12 mouse cellular contexts compared by ENCODE assay signal in the genomic region with DNA sequence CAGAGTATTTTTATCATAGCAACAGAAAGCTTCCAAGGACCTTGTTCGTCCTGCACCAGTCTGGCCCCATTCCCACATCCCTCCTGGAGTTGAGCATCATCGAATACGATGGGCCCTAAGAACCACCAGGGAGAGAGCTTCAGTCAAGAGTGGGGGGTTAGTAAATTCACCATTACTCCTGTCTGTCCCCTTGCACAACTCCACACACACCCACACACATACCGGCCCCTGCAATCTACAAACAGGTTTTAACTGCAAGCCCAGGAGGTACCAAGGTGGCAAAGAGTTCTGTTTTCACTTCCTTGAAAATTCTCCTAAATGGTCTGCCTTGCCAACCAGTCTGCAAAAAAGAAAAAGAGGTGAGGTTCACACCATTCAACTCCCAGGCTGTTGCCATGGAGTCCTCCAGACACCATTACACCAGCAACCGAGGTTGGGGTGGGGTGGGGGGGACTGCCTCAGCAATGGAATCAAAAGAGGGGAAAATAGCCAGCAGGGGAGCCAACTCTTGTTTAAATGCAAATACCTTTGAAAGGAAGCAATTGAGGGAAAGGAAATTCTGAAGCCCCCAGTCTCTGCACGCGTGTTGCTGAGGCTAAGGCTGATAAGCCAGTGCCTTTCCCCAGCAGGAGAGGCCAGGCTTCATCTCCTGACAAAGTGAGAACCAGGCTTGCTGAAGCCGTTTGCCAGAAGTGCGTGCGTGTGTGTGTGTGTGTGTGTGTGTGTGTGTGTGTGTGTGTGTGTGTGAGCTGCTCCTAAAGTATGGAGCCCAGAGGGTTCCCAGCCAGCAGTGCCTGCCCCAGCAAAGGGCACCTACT.
DNase-seq lines count a peak whose midpoint lies in the region; ATAC-seq and TF ChIP-seq lines count a peak whose summit lies in the region.
"Had no signal": no experiment of that assay in that cellular context is flagged by ENCODE, and none has a peak within 500 bp of the region (broad histone marks: within the 10 kb centered on the region; RNA-seq: fewer than 3 reads in every experiment).

No protein-coding gene starts in this region.

- no peak for TF ChIP-seq CTCF in ES-Bruce4 (IDR thresholded peaks at IDR 0.05; ENCODE audit: low read depth, low read length)
- no peak for TF ChIP-seq CTCF in thymus, adult 2 months (IDR thresholded peaks at IDR 0.05; ENCODE audit: borderline replicate concordance, control insufficient read depth, extremely low read depth, insufficient read depth, low read length, poor library complexity)

- H3K9me3 ChIP-seq in ES-Bruce4 (replicated peaks; ENCODE audit: control insufficient read depth, insufficient read depth, low read length, poor library complexity, severe bottlenecking) = no peaks in the 10 kb centered on the region; the same call in 1 of the 2 replicates
- no peaks in the 10 kb centered on the region for H3K9me3 ChIP-seq in forebrain, embryonic 16.5 days (ENCODE audit: control insufficient read depth, low read length)
- no peaks in the 10 kb centered on the region for H3K9me3 ChIP-seq in midbrain, embryonic 13.5 days

- peak; percentile 65 for DNase-seq in WW6 (ENCODE audit: low read depth, low spot score)
- DNase-seq in thymus, adult 2 months = no peak
- no peak for DNase-seq in adrenal gland, adult 8-10 months
- no peak for DNase-seq in B cell, adult 2 months
- no peak for DNase-seq in spleen, adult 18-20 months
- DNase-seq: cerebellum, postnatal 25 days; gastrocnemius, postnatal 25 days; kidney, postnatal 36 days; thymus, postnatal 36 days had no signal

- TF ChIP-seq EP300 in ES-Bruce4 (IDR thresholded peaks at IDR 0.05; ENCODE audit: insufficient read depth, low read depth, low read length) = no peak

- H3K36me3 ChIP-seq in ES-Bruce4 (ENCODE audit: control insufficient read depth, insufficient read depth, low read length, poor library complexity, severe bottlenecking) = no peaks in the 10 kb centered on the region
- no peaks in the 10 kb centered on the region for H3K36me3 ChIP-seq in forebrain, embryonic 16.5 days (ENCODE audit: control insufficient read depth, insufficient read depth)
- H3K36me3 ChIP-seq in midbrain, embryonic 13.5 days = no peaks in the 10 kb centered on the region
- H3K36me3 ChIP-seq in thymus, adult 2 months (ENCODE audit: control insufficient read depth, insufficient read depth, low read length) = no peaks in the 10 kb centered on the region

- H3K27ac ChIP-seq in ES-Bruce4 (ENCODE audit: insufficient read depth, low read length) = peak overlapping the region; percentile 59
- peak overlapping the region; percentile 24 for H3K27ac ChIP-seq in forebrain, embryonic 16.5 days (ENCODE audit: low read length)
- H3K27ac ChIP-seq in midbrain, embryonic 13.5 days = peak overlapping the region; percentile 66
- no peak overlapping the region for H3K27ac ChIP-seq in thymus, adult 2 months (ENCODE audit: control insufficient read depth, insufficient read depth, low read length)

- no peaks in the 10 kb centered on the region for H3K27me3 ChIP-seq in ES-Bruce4 (ENCODE audit: control insufficient read depth, insufficient read depth, low read length, poor library complexity, severe bottlenecking)
- 0 out of 2 replicates have a peak, but pooled peaks cover 2% of the 10 kb centered on the region for H3K27me3 ChIP-seq in forebrain, embryonic 16.5 days (replicated peaks; ENCODE audit: control insufficient read depth, insufficient read depth, low read length)
- peaks cover 9% of the 10 kb centered on the region for H3K27me3 ChIP-seq in midbrain, embryonic 13.5 days
- no peaks in the 10 kb centered on the region; the same call in 1 of the 2 replicates for H3K27me3 ChIP-seq in thymus, adult 2 months (ENCODE audit: control insufficient read depth, insufficient read depth, low read length)

- no peak overlapping the region for H3K4me3 ChIP-seq in ES-Bruce4 (ENCODE audit: low read depth, low read length)
- no peak overlapping the region for H3K4me3 ChIP-seq in forebrain, embryonic 16.5 days (replicated peaks; ENCODE audit: low read length)
- H3K4me3 ChIP-seq in midbrain, embryonic 13.5 days (replicated peaks) = no peak overlapping the region
- H3K4me3 ChIP-seq in thymus, adult 2 months (ENCODE audit: control insufficient read depth, insufficient read depth, low read length) = no peak overlapping the region

- WGBS in forebrain, embryonic 16.5 days = 1% methylated on average over 10 of the region's 10 CpGs
- 7% methylated on average over 10 of the region's 10 CpGs for WGBS in midbrain, embryonic 13.5 days
- 59% methylated on average over 10 of the region's 10 CpGs for WGBS in thymus, adult 2 months

- peaks cover 2% of the 10 kb centered on the region for H3K4me1 ChIP-seq in ES-Bruce4 (ENCODE audit: control insufficient read depth, insufficient read depth, low read length)
- H3K4me1 ChIP-seq in forebrain, embryonic 16.5 days (replicated peaks; ENCODE audit: control insufficient read depth, insufficient read depth, low read length) = peaks cover 20% of the 10 kb centered on the region
- H3K4me1 ChIP-seq in midbrain, embryonic 13.5 days (replicated peaks) = peaks cover 37% of the 10 kb centered on the region
- no peaks in the 10 kb centered on the region for H3K4me1 ChIP-seq in thymus, adult 2 months (replicated peaks; ENCODE audit: control insufficient read depth, insufficient read depth, low read length)

- peak; percentile 86 for ATAC-seq in forebrain, embryonic 16.5 days
- peak; percentile 90 for ATAC-seq in midbrain, embryonic 13.5 days

- no peak for TF ChIP-seq POLR2A in ES-Bruce4 (IDR thresholded peaks at IDR 0.05; ENCODE audit: insufficient read depth, low read length)
- TF ChIP-seq POLR2A in thymus, adult 2 months (IDR thresholded peaks at IDR 0.05; ENCODE audit: control insufficient read depth, extremely low read depth, insufficient read depth, low read length, poor library complexity) = no peak

- no peak overlapping the region for H3K4me2 ChIP-seq in forebrain, embryonic 16.5 days (ENCODE audit: low read length)
- H3K4me2 ChIP-seq in midbrain, embryonic 13.5 days (replicated peaks) = peak overlapping the region; percentile 26; the same call in 1 of the 2 replicates

- H3K9ac ChIP-seq in ES-Bruce4 (ENCODE audit: low read depth, poor library complexity, severe bottlenecking) = no peak overlapping the region
- no peak overlapping the region for H3K9ac ChIP-seq in forebrain, embryonic 16.5 days (replicated peaks; ENCODE audit: low read depth, low read length)
- no peak overlapping the region for H3K9ac ChIP-seq in midbrain, embryonic 13.5 days (replicated peaks)
